Mouse (Mus musculus): ENCODE measurements at regions not wholly inside any gene's neighbourhood (a gene's known extent, or its start where the extent isn't known, plus 50 kb on each side); places are given as distances from the start of the nearest gene placed in this dataset.

GRCm38 (mm10) chr5:101146345-101146744 lies 300.8 kb downstream of the Gpat3 start:
- no peak for DNase-seq (ENCODE audit: low read depth, low spot score)

GRCm38 (mm10) chr5:101124941-101125453 lies 279.5 kb downstream of the Gpat3 start:
- no peak for DNase-seq (ENCODE audit: low read depth, low spot score)

- no peak for DNase-seq (ENCODE audit: low read depth, low spot score)
These were observed 277.4 kb downstream of the Gpat3 start for GRCm38 (mm10) chr5:101122914-101123313.

GRCm38 (mm10) chr5:101120509-101121201 lies 275.1 kb downstream of the Gpat3 start:
- DNase-seq (ENCODE audit: low read depth, low spot score): no peak

- no peak for DNase-seq (ENCODE audit: low read depth, low spot score)
These were observed 266.7 kb downstream of the Gpat3 start for GRCm38 (mm10) chr5:101112151-101112769.

GRCm38 (mm10) chr5:101111619-101112018 lies 266.1 kb downstream of the Gpat3 start:
- no peak for DNase-seq (ENCODE audit: low read depth, low spot score)

GRCm38 (mm10) chr5:101100975-101101699 lies 255.6 kb downstream of the Gpat3 start:
- no peak for DNase-seq (ENCODE audit: low read depth, low spot score)

- DNase-seq (ENCODE audit: low read depth, low spot score): no peak
These were observed 245.6 kb downstream of the Gpat3 start for GRCm38 (mm10) chr5:101091027-101091598.

- DNase-seq (ENCODE audit: low read depth, low spot score): no peak
These were observed 245.0 kb downstream of the Gpat3 start for GRCm38 (mm10) chr5:101090415-101091026.

GRCm38 (mm10) chr5:101085199-101085598 lies 239.7 kb downstream of the Gpat3 start:
- no peak for DNase-seq (ENCODE audit: low read depth, low spot score)

- DNase-seq (ENCODE audit: low read depth, low spot score): no peak
These were observed 237.1 kb downstream of the Gpat3 start for GRCm38 (mm10) chr5:101082611-101083010.

- DNase-seq (ENCODE audit: low read depth, low spot score): no peak
These were observed 218.8 kb downstream of the Gpat3 start for GRCm38 (mm10) chr5:101064308-101064707.

GRCm38 (mm10) chr5:101063254-101063653 lies 217.7 kb downstream of the Gpat3 start:
- no peak for DNase-seq (ENCODE audit: low read depth, low spot score)

GRCm38 (mm10) chr5:101051591-101051990 lies 206.1 kb downstream of the Gpat3 start:
- DNase-seq (ENCODE audit: low read depth, low spot score): no peak

- no peak for DNase-seq (ENCODE audit: low read depth, low spot score)
These were observed 195.0 kb downstream of the Gpat3 start for GRCm38 (mm10) chr5:101040488-101040887.

GRCm38 (mm10) chr5:101032968-101033367 lies 187.5 kb downstream of the Gpat3 start:
- DNase-seq (ENCODE audit: low read depth, low spot score): no peak

GRCm38 (mm10) chr5:101032147-101032900 lies 186.8 kb downstream of the Gpat3 start:
- no peak for DNase-seq (ENCODE audit: low read depth, low spot score)

- no peak for DNase-seq (ENCODE audit: low read depth, low spot score)
These were observed 179.3 kb downstream of the Gpat3 start for GRCm38 (mm10) chr5:101024796-101025195.

GRCm38 (mm10) chr5:101023784-101024183 lies 178.3 kb downstream of the Gpat3 start:
- DNase-seq (ENCODE audit: low read depth, low spot score): no peak

- DNase-seq (ENCODE audit: low read depth, low spot score): peak; percentile 33
These were observed 175.3 kb downstream of the Gpat3 start for GRCm38 (mm10) chr5:101020784-101021183.

- DNase-seq (ENCODE audit: low read depth, low spot score): no peak
These were observed 168.3 kb downstream of the Gpat3 start for GRCm38 (mm10) chr5:101013844-101014243.
